Mouse (Mus musculus) megakaryocyte, embryonic 14.5 days (primary cell): ENCODE measurements around the gene Dab1.

ENCODE experiments used
- FLI1 ChIP-seq: IDR thresholded peaks from 2 replicates; pipeline ENCODE4 v1.6.1; 2012; ENCODE audit warnings: low read length, inconsistent platforms, mixed read lengths
- GATA1 ChIP-seq: IDR thresholded peaks from 3 replicates; pipeline ENCODE4 v1.6.1; 2012; ENCODE audit warnings: mixed read lengths, low read length, inconsistent platforms, borderline replicate concordance

DNA sequence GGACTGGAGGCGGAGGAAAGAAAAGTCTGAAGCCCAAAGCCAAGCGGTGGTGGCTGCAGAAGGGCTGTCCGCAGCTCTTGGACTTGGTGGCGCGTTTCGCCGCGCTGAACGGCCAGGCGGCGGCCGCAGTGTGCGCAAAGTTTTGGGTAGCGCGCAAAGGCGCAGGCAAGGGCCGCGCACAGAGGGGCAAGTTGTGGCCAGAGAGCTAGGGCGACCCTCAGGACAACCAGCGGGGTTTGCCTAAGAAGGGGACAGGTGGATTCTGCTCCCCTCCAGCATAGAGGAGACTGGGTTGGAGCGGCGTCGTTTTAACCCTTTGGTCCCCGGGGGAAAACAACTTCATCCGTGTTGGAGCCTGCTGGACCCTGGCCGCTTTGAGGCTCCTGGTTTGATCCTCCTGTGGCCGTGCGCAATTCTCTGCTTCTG, 800 bp downstream of the Dab1 start:
- TF ChIP-seq GATA1 (no peak), FLI1 (no peak)
